Comparison of ENCODE assay signal across 7 mouse cellular contexts in the genomic region with DNA sequence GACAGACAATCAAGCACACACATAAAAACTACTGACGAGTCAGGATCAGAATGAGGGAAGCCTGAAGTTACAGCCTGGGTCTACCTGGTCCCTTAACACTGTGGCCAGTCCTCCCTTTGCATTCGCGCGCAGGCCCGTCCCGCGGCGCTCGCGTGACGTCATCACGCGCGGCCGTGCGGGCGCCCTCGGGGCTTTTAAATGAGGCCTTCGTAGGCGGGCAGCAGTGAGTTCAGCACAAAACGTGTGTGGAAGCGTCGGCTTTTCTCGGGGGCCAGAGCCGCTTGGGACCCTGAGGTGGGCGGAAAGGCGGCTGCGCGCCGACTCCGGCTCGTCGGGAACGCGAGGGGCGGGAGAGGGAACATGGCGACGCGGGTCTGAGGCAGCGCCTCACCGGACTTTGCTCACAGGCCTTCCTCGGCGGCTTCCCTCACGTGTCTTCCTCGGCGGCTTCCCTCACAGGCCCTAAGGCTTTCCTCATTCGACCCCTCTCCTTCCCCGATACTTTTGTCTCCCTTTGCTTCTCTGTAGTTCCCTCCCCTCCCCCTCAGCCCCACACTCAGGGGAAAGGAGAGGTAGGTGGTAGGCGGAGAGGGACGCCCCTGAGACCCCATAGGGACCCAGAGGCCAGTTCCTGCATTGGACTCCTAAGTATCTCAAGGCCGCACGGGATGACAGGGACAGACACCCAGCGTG. TPM values are rescaled to one million over a fixed set of nuclear protein-coding genes. Genes with fewer than 3 reads are reported as not detected.
A peak's percentile ranks its signal among the peaks of the same experiment; 100 is the strongest.
DNase-seq lines count a peak whose midpoint lies in the region; ATAC-seq lines count a peak whose summit lies in the region.

Gene Ice2, plus strand, starts transcription at position 147 of the 693 bp plus-strand sequence.

- H3K9me3 ChIP-seq in intestine, embryonic 16.5 days (ENCODE audit: control insufficient read depth, low read length): no peaks in the 10 kb centered on the region
- no peaks in the 10 kb centered on the region for H3K9me3 ChIP-seq in midbrain, embryonic 11.5 days (ENCODE audit: control insufficient read depth, low read length)

- peak; percentile 94 for ATAC-seq in intestine, embryonic 16.5 days
- ATAC-seq in midbrain, embryonic 11.5 days (ENCODE audit: low FRiP score): peak; percentile 95

- under 1% methylated on average over 53 of the region's 53 CpGs for WGBS in intestine, embryonic 16.5 days
- WGBS in midbrain, embryonic 11.5 days: under 1% methylated on average over 53 of the region's 53 CpGs

- intact Hi-C loops in gastrocnemius, postnatal 36 days (cut with DNase I): no loop called here
- intact Hi-C loops in left cerebral cortex, postnatal 36 days (cut with DNase I): no loop called here

- H3K27me3 ChIP-seq in intestine, embryonic 16.5 days (replicated peaks; ENCODE audit: control insufficient read depth, insufficient read depth, low read length): no peaks in the 10 kb centered on the region
- no peaks in the 10 kb centered on the region for H3K27me3 ChIP-seq in midbrain, embryonic 11.5 days (ENCODE audit: control insufficient read depth, insufficient read depth, low read length)

- H3K36me3 ChIP-seq in intestine, embryonic 16.5 days (ENCODE audit: control insufficient read depth, insufficient read depth, low read length): no peaks in the 10 kb centered on the region
- H3K36me3 ChIP-seq in midbrain, embryonic 11.5 days (ENCODE audit: control insufficient read depth, insufficient read depth, low read length): no peaks in the 10 kb centered on the region

- H3K9ac ChIP-seq in intestine, embryonic 16.5 days (ENCODE audit: low read depth, low read length): peak within 1 kb of the TSS; percentile 96
- peak within 1 kb of the TSS; percentile 89 for H3K9ac ChIP-seq in midbrain, embryonic 11.5 days (ENCODE audit: low read length)

- peak within 1 kb of the TSS; percentile 86 for H3K4me2 ChIP-seq in intestine, embryonic 16.5 days (ENCODE audit: low read depth, low read length)
- peak within 1 kb of the TSS; percentile 92 for H3K4me2 ChIP-seq in midbrain, embryonic 11.5 days

- peak; percentile 86 for DNase-seq in adrenal gland, adult 2 months
- DNase-seq in embryo, embryonic 11 days: peak; percentile 91
- peak; percentile 53 to 65 for DNase-seq in gastrocnemius, postnatal 36 days
- peak; percentile 73 to 82 for DNase-seq in left cerebral cortex, postnatal 36 days (ENCODE audit: low spot score in 2 of 2)
- peak; percentile 98 for DNase-seq in midbrain, embryonic 11.5 days (ENCODE audit: low spot score, missing footprints)
- DNase-seq in skeletal muscle tissue, adult 2 months (ENCODE audit: low read depth, low spot score): peak; percentile 65

- peak within 1 kb of the TSS; percentile 84 for H3K4me3 ChIP-seq in intestine, embryonic 16.5 days (ENCODE audit: low read length)
- H3K4me3 ChIP-seq in midbrain, embryonic 11.5 days (ENCODE audit: low read depth, low read length): peak within 1 kb of the TSS; percentile 61

- peaks cover 6% of the 10 kb centered on the region; the same call in 1 of the 2 replicates for H3K4me1 ChIP-seq in intestine, embryonic 16.5 days (ENCODE audit: control insufficient read depth, insufficient read depth, low read length)
- H3K4me1 ChIP-seq in midbrain, embryonic 11.5 days (ENCODE audit: control insufficient read depth, insufficient read depth, low read length): peaks cover 6% of the 10 kb centered on the region; the same call in 1 of the 2 replicates

- H3K27ac ChIP-seq in intestine, embryonic 16.5 days (ENCODE audit: low read length): peak within 1 kb of the TSS; percentile 92
- peak within 1 kb of the TSS; percentile 67 for H3K27ac ChIP-seq in midbrain, embryonic 11.5 days (ENCODE audit: low read depth, low read length)

RNA-seq across cellular contexts. Expression of gene Ice2, which starts in this region (rescaled TPM):
- 10 to 100 TPM; 13.1 to 13.7 TPM for total RNA-seq in adrenal gland, adult 2 months (2021)
- 1.5 and 1.7 TPM in 2 replicates for polyA plus RNA-seq in adrenal gland, adult 2 months (2012; rRNA removed)
- total RNA-seq in gastrocnemius, postnatal 36 days (2021): 1 to 10 TPM; 4.5 to 4.7 TPM
- polyA plus RNA-seq in intestine, embryonic 16.5 days (2015; fragmentation: Nextera tagmentation; extraction: Ambion mirVana): 12.7 and 12.8 TPM in 2 replicates
- 10 to 100 TPM in 1 of 2 experiments, 1 to 10 TPM in 1; 8.7 to 12.0 TPM for total RNA-seq in left cerebral cortex, postnatal 36 days (2021)
- 20.9 and 23.8 TPM in 2 replicates for polyA plus RNA-seq in midbrain, embryonic 11.5 days (2014; fragmentation: Nextera tagmentation; extraction: Ambion mirVana)

Comparison
In these comparisons a context has a peak if more than half of its experiments do, and no peak if none do; other contexts are left out.
1. Peak in every context shown above with its lines: DNase-seq, ATAC-seq, H3K4me3 ChIP-seq and H3K27ac ChIP-seq.